Mouse (Mus musculus): ENCODE measurements around the gene Coro1c.

- TF ChIP-seq CTCF (IDR thresholded peaks at IDR 0.05; ENCODE audit: borderline replicate concordance, control insufficient read depth, extremely low read depth, insufficient read depth, low read length, poor library complexity) (no peak), POLR2A (IDR thresholded peaks at IDR 0.05; ENCODE audit: control insufficient read depth, extremely low read depth, insufficient read depth, low read length, poor library complexity) (no peak)
Observed at GRCm38 (mm10) chr5:113798525-113798924, 110.0 kb downstream of the Coro1c start.

All from thymus, adult 2 months (tissue).